Mouse (Mus musculus): ENCODE data around the gene Bmpr2. TPM values are rescaled to one million over a fixed set of nuclear protein-coding genes. Genes with fewer than 3 reads are reported as not detected.

The Bmpr2 gene
- polyA plus RNA-seq (2012; rRNA removed; ENCODE audit: low replicate concordance): 0.56 and 1.2 TPM in 2 replicates

GRCm38 (mm10) chr1:59763164-59763768 is at the start of gene Bmpr2:
Bmpr2 (plus strand) TSS chr1:59763400.

DNA sequence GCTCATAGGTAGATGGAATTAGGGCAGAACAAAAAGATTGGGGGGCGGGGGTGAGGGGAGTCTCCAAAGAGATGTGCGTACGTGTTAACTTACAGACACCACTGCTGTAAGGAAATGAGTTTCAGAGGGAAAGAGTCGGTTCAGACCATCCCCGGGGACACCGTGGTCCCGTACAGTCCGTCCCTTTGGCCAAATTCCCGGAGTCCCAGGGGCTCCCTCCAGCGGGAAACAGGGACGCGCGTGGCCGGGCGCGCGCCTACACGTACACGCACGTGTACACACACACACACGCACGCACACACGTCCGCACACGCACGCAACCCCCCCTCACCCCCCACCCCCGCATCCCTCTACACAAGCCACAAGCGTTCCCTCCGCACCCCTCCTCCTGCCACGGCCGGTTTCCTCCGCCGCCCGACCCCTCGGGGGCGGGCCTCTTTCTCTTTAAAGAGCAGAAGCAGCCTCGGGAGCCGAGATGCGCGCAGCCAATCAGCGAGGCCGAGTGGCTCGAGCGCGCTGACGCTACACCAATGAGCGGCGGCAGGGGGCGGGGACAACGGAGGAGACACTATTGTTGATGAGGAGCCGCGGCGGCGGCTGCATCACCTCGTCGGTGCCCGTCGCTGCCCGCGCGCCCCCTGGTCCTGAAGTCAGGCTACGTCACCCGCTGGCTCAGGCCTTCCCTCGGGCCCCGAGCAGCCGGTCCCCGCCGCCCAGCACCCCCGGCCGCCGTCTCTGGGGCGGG is 149.4 kb downstream of the Bmpr2 start, which contains the start of gene Fam117b:
Gene Fam117b, plus strand, starts transcription at position 594 of the 745 bp plus-strand sequence.

Other genes with a start within 250 kb of the Bmpr2 start
- 0.13 TPM in 1 of 2 replicates, not detected in the other for gene Gm973, start 247.1 kb upstream of the Bmpr2 start, polyA plus RNA-seq (2012; rRNA removed; ENCODE audit: low replicate concordance)
- 1.5 and 2.0 TPM in 2 replicates for gene Sumo1, start 92.6 kb upstream of the Bmpr2 start, polyA plus RNA-seq (2012; rRNA removed; ENCODE audit: low replicate concordance)
- gene Nop58, start 78.4 kb upstream of the Bmpr2 start, polyA plus RNA-seq (2012; rRNA removed; ENCODE audit: low replicate concordance): 3.5 and 11.7 TPM in 2 replicates
- gene Fam117b, start 149.6 kb downstream of the Bmpr2 start, polyA plus RNA-seq (2012; rRNA removed; ENCODE audit: low replicate concordance): 7.2 and 8.1 TPM in 2 replicates

All from duodenum, adult 2 months (tissue).